Mouse (Mus musculus) neutrophil, adult 5-6 weeks (primary cell): ENCODE measurements around the gene Maml3. TPM values are rescaled to one million over a fixed set of nuclear protein-coding genes. Genes with fewer than 3 reads are reported as not detected.

Experiments
- ATAC-seq: fragments of 151-379, 151-347 bp; 2 replicates; pipeline ENCODE4 v1.8.0; 2017; ENCODE audit warnings: mild to moderate bottlenecking, moderate TSS enrichment; ENCODE audit not compliant: insufficient number of reproducible peaks, poor library complexity, low FRiP score, severe bottlenecking; ENCODE audit errors: extremely low read depth
- total RNA-seq: library from RNA; stranded (forward); fragments of 200-1000 nt; gene quantifications from 2 replicates; pipeline ENCODE4 v1.2.3, GENCODE M21; 2017

The Maml3 gene
- total RNA-seq, 1 experiment from 2014 or later, result 11.9 TPM

DNA sequence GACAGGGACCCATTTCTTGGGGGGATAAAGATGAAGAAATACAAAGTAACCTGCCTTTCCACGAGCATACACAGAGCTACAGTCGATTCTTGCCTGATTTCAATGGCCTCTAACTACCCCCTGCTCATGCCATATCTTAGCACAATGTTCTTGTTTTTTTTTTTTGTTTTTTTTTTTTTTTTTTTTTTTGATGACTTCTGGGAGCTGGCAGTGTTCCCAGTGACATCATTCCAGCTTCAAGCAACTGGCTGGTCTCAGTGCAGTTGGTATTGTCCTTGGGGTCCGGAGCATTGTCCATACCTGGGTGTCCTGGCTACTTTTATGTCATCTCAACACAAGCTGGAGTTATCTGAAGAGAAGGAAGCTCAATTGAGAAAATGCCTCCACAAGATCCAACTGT, 429.9 kb downstream of the Maml3 start:
- ATAC-seq, result no peak

DNA sequence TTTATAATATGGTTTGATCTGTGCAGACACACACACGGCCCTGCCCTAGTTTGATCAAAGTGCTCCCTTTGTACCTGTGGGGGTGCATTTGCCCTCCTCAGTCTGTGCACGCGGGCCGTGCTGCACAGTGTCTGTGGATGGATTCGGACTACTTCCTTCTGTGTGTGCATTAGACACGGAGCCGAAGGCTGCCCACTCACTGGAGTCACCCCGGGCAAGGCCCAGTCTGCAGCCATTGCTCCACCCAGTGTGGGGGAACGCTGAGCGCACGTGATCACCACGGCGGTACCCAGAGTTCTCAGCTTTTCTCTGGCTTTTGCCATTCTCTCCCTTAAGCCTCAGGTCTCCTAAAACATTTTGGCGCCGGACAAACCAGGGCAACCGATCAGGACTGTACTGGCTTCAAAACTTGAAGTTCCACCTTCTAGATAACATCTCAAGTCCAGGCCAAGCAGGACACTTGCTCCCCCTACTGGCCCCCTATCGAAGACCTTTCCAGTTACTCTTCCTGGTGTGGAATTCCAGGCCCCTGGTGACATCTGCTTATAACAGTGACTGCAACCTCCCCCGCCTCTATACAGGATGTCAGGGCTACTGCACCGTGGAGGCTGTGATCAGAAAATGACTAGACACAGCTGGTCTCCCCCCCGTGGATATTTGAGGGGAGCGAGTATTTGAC, 431.3 kb downstream of the Maml3 start:
- ATAC-seq, result peak; percentile 34; the same call in 1 of the 2 replicates

DNA sequence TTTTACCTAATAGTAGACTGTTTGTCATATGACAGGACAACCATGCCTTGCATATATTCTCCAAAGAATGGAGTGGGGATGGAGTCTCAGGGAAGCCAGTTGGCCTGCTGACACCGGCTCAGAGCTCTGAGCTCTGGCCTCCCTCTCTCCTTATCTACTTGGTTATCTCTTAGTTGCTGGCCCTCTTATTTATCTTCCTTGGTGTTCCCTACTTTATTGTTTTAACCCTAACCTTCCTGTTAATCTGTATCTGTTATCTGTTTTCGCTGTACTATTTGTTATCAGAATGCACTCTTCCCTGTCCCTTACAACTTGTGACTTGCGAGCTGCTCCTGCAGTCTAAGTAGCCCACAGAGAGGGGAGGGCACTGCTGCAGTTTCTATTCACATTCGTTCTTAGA, 432.2 kb downstream of the Maml3 start:
- no peak for ATAC-seq

DNA sequence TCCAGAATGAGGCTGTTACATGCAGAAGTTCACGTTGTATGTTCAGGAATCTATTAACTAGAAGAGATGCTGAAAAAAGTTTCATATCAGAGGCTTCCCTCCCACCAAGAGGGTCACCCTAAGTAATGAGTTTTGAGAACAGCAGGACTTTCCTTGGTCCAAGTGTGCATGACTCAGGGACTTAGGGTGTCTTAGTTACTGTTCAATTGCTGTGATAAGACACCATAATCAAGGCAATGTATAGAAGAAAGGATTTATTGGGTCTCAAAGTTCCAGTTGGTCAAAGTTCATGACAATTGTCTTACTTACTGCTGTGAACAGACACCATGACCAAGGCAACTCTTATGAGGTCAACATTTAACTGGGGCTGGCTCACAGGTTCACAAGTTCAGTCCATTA, 433.8 kb downstream of the Maml3 start:
- no peak for ATAC-seq

- ATAC-seq, result no peak
Observed at GRCm38 (mm10) chr3:51670414-51671070, 434.3 kb downstream of the Maml3 start.

GRCm38 (mm10) chr3:51668607-51669006, 436.3 kb downstream of the Maml3 start:
- no peak for ATAC-seq

- ATAC-seq, result peak; percentile 60; the same call in 1 of the 2 replicates
Observed at GRCm38 (mm10) chr3:51662557-51662956, 442.3 kb downstream of the Maml3 start.

GRCm38 (mm10) chr3:51661880-51662550, 442.9 kb downstream of the Maml3 start:
- ATAC-seq, result no peak

DNA sequence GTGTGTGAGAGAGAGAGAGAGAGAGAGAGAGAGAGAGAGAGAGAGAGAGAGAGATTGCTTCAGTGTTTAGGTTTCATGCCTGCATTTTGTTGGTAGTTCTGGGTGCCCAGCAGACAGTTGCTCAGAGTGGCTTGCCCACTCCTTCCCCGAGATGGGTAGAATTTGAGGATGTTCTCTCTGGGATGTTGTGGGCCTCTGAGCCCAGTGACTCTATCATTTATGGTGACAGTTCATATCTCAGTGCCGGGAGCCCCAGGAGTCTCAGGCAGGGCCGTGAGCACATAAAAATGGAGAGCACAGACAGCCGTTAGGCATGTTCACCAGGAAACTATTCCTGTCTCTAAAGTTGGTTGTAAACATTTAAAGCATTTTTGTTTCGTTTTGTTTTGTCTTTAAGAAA, 443.5 kb downstream of the Maml3 start:
- ATAC-seq, result no peak

DNA sequence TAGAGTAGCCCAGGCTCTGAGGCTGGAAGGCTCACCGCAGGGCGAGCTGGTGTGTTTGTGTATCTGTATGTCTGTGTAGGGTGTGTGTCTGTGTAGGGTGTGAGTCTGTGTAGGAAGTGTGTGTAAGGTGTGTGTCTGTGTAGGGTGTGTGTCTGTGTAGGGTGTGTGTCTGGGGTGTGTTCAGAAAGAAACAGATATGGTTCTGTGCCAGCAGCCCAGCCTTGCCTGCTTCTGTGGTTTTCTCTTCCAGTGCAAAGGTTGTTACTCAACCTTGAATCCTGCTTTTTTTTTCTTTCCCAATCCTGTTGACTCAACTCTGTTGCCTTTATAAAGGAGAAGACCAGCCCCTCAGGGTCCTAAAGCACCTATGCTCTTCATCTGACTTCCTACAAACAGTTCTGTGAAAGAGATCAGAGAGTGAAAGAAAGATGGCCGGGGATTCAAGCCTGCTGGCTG, 444.0 kb downstream of the Maml3 start:
- no peak for ATAC-seq

DNA sequence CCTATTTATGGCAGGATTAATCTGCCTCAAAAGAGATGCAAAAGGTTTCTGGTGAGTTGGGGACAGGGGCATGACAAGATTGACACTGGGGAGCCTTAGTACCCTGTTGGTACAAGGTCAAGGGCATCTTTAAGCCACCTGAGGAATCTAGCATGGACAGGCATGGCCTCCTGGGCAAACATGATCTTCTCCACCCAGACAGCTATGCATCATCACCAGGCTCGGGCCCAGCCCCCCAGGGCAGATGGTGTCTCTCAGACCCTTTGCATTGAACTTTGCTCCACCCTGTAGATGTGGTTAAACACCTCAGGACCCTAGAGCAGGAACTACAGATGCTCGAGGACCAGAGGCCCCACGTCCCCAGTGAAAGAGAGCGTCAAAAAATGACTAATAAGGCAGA, 444.8 kb downstream of the Maml3 start, which contains the start of gene Mgst2:
Mgst2 (plus strand) TSS at position 301 of the 400 bp plus-strand sequence.
- ATAC-seq, result no peak

DNA sequence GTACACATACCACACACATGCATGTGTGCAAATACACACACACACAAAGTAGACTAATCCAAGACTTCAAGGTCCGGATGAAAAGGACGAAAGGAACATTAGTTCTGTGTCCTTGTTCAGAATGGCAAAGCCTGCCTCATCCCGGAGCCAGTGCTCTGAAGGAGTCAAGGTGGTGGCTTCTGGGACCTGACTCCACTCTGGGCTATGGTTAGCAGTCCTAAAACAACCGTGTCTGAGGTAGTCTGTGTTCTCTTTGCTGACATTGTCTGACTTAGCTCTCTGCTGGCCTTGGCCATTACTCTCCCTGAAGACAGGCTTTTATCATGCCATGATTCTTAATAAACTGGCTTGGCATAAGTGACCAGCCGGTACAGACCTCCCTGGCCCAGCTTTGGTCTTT, 445.5 kb downstream of the Maml3 start:
- ATAC-seq, result no peak

DNA sequence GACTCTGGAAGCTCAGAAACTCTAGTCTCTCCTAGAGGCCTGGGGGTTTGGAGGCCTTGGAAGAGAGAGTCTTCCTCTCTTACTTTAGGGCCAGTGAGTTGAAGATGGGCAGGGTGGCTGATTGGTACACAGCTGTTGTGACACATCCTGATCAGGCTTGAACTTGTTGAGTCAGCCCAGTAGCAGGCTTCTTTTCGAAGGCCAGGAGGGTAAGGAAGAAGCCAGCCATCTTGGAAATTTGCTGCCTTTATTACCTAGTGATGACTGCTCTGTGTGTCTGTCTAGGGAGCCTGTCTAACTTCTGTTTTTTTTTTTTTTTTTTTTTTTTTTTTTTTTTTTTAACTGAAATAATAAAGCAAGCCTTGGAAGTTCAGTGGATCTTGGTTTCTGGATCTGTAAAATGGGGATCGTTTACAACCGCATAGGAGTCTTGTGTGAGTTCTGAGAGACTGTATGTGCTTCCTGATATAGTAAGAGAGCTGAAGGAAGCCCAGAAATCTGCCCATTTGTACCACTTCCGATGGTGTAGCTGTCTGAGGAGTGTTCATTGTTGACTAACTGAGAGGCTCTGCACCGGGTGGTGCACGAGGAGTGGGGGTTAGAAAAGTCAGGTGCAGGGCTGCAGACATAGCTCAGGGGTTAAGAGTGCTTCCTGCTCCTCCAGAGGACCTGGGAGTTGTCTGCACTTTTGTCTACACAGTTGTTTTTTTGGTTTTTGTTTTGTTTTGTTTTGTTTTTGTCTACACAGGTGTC, 450.4 kb downstream of the Maml3 start:
- ATAC-seq, result peak; percentile 65

- ATAC-seq, result peak; percentile 16; the same call in 1 of the 2 replicates
Observed at GRCm38 (mm10) chr3:51652701-51653100, 452.2 kb downstream of the Maml3 start.

- ATAC-seq, result peak; percentile 69; the same call in 1 of the 2 replicates
Observed at GRCm38 (mm10) chr3:51652292-51652691, 452.6 kb downstream of the Maml3 start.

DNA sequence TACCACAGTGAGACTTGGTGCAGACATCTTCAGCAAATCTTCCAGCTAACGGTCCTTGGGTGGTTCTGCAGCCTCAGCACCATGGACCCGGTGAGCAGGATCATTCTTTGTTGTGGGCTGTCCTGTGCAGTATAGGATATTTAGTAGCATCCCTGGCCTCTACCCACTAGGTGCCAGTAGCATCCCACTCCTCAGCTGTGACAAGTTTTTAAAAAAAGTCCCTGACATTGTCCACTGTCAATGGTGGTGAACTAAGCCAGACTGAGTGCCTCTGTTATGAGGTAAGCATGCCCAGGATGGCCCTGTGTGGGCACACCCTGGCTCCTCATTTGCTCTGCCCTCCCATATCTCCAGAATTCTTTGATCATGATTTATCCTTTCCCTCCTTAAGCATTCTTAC, 453.7 kb downstream of the Maml3 start:
- no peak for ATAC-seq

GRCm38 (mm10) chr3:51649986-51650385, 454.9 kb downstream of the Maml3 start:
- no peak for ATAC-seq

DNA sequence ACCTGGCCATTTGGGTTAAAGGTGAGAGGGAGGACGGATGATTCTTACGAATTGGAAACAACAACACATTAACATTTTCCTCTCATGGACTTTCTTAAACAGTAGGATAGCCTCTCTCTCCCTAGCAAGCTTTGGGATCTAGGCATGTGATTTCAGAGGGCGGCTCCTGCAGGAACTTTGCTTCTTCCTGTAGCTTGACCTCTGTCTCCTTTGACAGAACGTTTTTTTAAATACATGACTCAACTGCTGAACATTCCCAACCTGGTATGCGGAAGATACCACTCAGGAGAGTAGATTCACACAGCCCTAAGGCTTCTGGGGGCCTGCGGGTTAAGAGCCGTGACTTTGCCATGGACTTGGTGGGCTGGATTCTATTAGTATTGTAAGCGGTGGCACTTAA, 455.4 kb downstream of the Maml3 start:
- ATAC-seq, result no peak

DNA sequence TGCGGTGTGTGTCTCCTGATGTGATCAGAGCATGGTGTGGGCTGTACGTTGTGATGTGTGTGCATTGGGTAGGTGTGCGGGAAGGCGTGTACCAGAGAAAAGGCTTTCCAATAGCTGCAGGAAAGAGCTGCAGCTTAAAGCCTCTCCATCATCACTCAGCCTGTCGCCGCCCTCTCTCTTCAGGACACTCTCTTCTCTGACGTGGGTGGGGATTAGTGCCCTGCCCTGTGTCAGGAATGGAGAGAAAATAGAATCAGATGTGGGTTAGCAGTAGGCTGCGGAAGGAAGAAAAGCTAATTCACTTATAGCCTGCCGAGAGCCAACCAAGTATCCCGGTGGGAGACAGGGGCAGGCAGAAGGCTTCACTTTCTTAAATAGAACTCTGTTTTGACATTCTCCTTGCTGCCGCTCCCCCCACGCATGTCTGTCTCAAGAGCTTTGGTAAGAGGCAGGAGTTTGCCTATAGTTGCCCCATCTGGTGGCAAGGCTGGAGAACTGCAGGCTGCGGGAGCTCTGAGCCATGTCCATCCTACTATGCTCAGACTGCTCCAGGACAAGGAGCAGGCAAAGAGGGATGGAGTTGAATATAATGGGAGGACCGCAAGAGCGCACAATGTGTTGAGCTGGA, 456.7 kb downstream of the Maml3 start:
- ATAC-seq, result peak; percentile 71
